Mouse (Mus musculus) Patski (cell line): ENCODE data around the gene Dio3. TPM values are rescaled to one million over a fixed set of nuclear protein-coding genes. Genes with fewer than 3 reads are reported as not detected.

Experiments
- ATAC-seq: fragments of 100-300 bp; one replicate; pipeline ENCODE4 v1.8.0; 2021
- CTCF ChIA-PET: fragments of 350-600 bp; sonication (Branson Sonifier 250); formaldehyde crosslinking; loops from one replicate; lab custom pipeline; 2022; ENCODE audit warnings: inconsistent platforms; lab: Charles Lee
- POLR2A ChIA-PET: fragments of 350-600 bp; sonication (Branson Sonifier 250); formaldehyde crosslinking; loops from one replicate; lab custom pipeline; 2022; ENCODE audit warnings: antibody characterized with exemption, inconsistent platforms; lab: Charles Lee
- DNase-seq: peaks from one replicate; pipeline ENCODE4 v3.0.0-alpha.2; 2011; ENCODE audit warnings: low read depth, low spot score
- H3K27me3 ChIP-seq: fragments of 371-371 bp; one replicate; pipeline ENCODE4 v1.5.1; 2021
- CTCF ChIP-seq: fragments of 100-300 bp; IDR thresholded peaks from one replicate; pipeline ENCODE4 v1.5.1; 2021
- in situ Hi-C: fragments of 300-500 bp; cut with MboI; formaldehyde crosslinking; loops from 3 replicates; pipeline ENCODE4 v1.11.1; 2018; ENCODE audit warnings: low pct_unique_long_range_greater_than_20kb, mixed read lengths
- polyA plus RNA-seq: library from polyadenylated mRNA; unstranded; gene quantifications from one replicate; pipeline ENCODE4 v1.2.3, GENCODE M21; 2021

Dio3 gene
- 23.8 TPM for polyA plus RNA-seq

GRCm38 (mm10) chr12:110278853-110279252, at the start of gene Dio3:
Dio3 (plus strand) TSS chr12:110279068.
- in situ Hi-C loops = loop anchor here (10.0 kb wide), 1 partner anchor 244 kb away; no protein-coding TSS in a partner anchor
- H3K27me3 ChIP-seq = no peaks in the 10 kb centered on the region
- CTCF ChIA-PET = no interaction called here
- POLR2A ChIA-PET = interaction anchor here (0.7 to 1.3 kb wide), 2 partner anchors 97 to 110 kb away, joined by 3 read pairs; no protein-coding TSS in a partner anchor
- TF ChIP-seq CTCF = no peak
- ATAC-seq = peak; percentile 29
- DNase-seq = no peak

- in situ Hi-C loops = no loop called here
- CTCF ChIA-PET = no interaction called here
- no peak for DNase-seq
- POLR2A ChIA-PET = no interaction called here
- no peaks in the 10 kb centered on the region for H3K27me3 ChIP-seq
- TF ChIP-seq CTCF = no peak
- no peak for ATAC-seq
Measured at GRCm38 (mm10) chr12:110230296-110230695, 48.6 kb upstream of the Dio3 start.

- DNase-seq = no peak
Measured at GRCm38 (mm10) chr12:110230767-110231166, 48.1 kb upstream of the Dio3 start.

GRCm38 (mm10) chr12:110231709-110232600, 46.9 kb upstream of the Dio3 start:
- in situ Hi-C loops = no loop called here
- DNase-seq (no peak), ATAC-seq (no peak)
- H3K27me3 ChIP-seq = no peaks in the 10 kb centered on the region
- ChIA-PET POLR2A (interaction anchor here (0.6 kb wide), 1 partner anchor 384 kb away, joined by 3 read pairs; no protein-coding TSS in a partner anchor), CTCF (no interaction called here)
- TF ChIP-seq CTCF = no peak

More at GRCm38 (mm10) chr12:110230767-110231166, 48.1 kb upstream of the Dio3 start:
- POLR2A ChIA-PET = interaction anchor here (0.6 kb wide), 1 partner anchor 385 kb away, joined by 3 read pairs; no protein-coding TSS in a partner anchor
- TF ChIP-seq CTCF = no peak
- CTCF ChIA-PET = no interaction called here
- no peaks in the 10 kb centered on the region for H3K27me3 ChIP-seq
- in situ Hi-C loops = no loop called here
- ATAC-seq = peak; percentile 67

- ChIA-PET CTCF (no interaction called here), POLR2A (no interaction called here)
- in situ Hi-C loops = no loop called here
- no peaks in the 10 kb centered on the region for H3K27me3 ChIP-seq
- no peak for DNase-seq
- no peak for ATAC-seq
- no peak for TF ChIP-seq CTCF
Measured at GRCm38 (mm10) chr12:110235908-110236307, 43.0 kb upstream of the Dio3 start.

GRCm38 (mm10) chr12:110237046-110237445, 41.8 kb upstream of the Dio3 start:
- TF ChIP-seq CTCF = no peak
- no peak for DNase-seq
- H3K27me3 ChIP-seq = no peaks in the 10 kb centered on the region
- POLR2A ChIA-PET = interaction anchor here (0.8 kb wide), 1 partner anchor 18 kb away, joined by 3 read pairs; no protein-coding TSS in a partner anchor
- in situ Hi-C loops = no loop called here
- CTCF ChIA-PET = no interaction called here
- ATAC-seq = no peak

- in situ Hi-C loops = no loop called here
- no peaks in the 10 kb centered on the region for H3K27me3 ChIP-seq
- ChIA-PET CTCF (no interaction called here), POLR2A (no interaction called here)
- no peak for ATAC-seq
- no peak for DNase-seq
- TF ChIP-seq CTCF = no peak
Measured at GRCm38 (mm10) chr12:110239358-110239757, 39.5 kb upstream of the Dio3 start.

- DNase-seq = no peak
- no peak for TF ChIP-seq CTCF
- in situ Hi-C loops = no loop called here
- ChIA-PET CTCF (interaction anchor here (0.8 kb wide), 2 partner anchors 9 to 27 kb away, joined by 3 read pairs; no protein-coding TSS in a partner anchor), POLR2A (interaction anchor here (1.4 kb wide), 1 partner anchor 9 kb away, joined by 3 read pairs; no protein-coding TSS in a partner anchor)
- H3K27me3 ChIP-seq = no peaks in the 10 kb centered on the region
- no peak for ATAC-seq
Measured at GRCm38 (mm10) chr12:110244581-110244980, 34.3 kb upstream of the Dio3 start.

- ATAC-seq (no peak), DNase-seq (no peak)
- in situ Hi-C loops = no loop called here
- CTCF ChIA-PET = interaction anchor here (0.8 kb wide), 1 partner anchor 28 kb away, joined by 3 read pairs; no protein-coding TSS in a partner anchor
- POLR2A ChIA-PET = no interaction called here
- no peak for TF ChIP-seq CTCF
- H3K27me3 ChIP-seq = no peaks in the 10 kb centered on the region
Measured at GRCm38 (mm10) chr12:110245461-110245860, 33.4 kb upstream of the Dio3 start.

GRCm38 (mm10) chr12:110252163-110252575, 26.7 kb upstream of the Dio3 start:
- ATAC-seq (no peak), DNase-seq (no peak)
- POLR2A ChIA-PET = no interaction called here
- no peak for TF ChIP-seq CTCF
- CTCF ChIA-PET = no interaction called here
- in situ Hi-C loops = no loop called here
- H3K27me3 ChIP-seq = no peaks in the 10 kb centered on the region

GRCm38 (mm10) chr12:110255731-110256130, 23.1 kb upstream of the Dio3 start:
- ChIA-PET POLR2A (interaction anchor here (0.5 to 1.4 kb wide), 3 partner anchors 19 to 87 kb away, joined by 3 to 11 read pairs (median 3); no protein-coding TSS in a partner anchor), CTCF (no interaction called here)
- in situ Hi-C loops = no loop called here
- DNase-seq (no peak), ATAC-seq (no peak)
- TF ChIP-seq CTCF = no peak
- no peaks in the 10 kb centered on the region for H3K27me3 ChIP-seq
